Mouse (Mus musculus) brain, embryonic 14.5 days (tissue): ENCODE data around the gene Itga2b.

Experiments
- CTCF ChIP-seq: fragments of 200-500 bp; IDR thresholded peaks from 2 replicates; pipeline ENCODE4 v1.5.1; 2012; ENCODE audit warnings: inconsistent platforms, mild to moderate bottlenecking, moderate library complexity, borderline replicate concordance; ENCODE audit not compliant: insufficient read depth, insufficient read length; ENCODE audit errors: extremely low read depth
- POLR2A ChIP-seq: fragments of 200-500 bp; IDR thresholded peaks from 2 replicates; pipeline ENCODE4 v1.6.1; 2012; ENCODE audit warnings: mild to moderate bottlenecking, inconsistent platforms, borderline replicate concordance; ENCODE audit not compliant: poor library complexity, insufficient read depth, insufficient read length, severe bottlenecking; ENCODE audit errors: extremely low read depth

DNA sequence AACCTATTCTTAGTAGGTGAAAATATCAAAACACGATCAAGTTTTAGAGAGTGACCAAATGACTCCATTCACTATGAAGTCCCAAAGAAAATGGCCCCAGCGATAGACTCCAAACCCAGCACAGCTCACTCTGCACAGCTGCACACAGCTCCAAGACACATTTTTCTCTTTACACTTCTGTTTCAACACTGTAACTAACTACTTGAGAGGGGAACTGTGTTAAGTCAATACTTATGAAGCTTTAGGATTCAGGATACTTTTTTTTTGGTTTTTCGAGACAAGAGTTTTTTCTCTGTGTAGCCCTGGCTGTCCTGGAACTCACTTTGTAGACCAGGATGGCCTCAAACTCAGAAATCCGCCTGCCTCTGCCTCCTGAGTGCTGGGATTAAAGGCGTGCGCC is 25.2 kb upstream of the Itga2b start:
- TF ChIP-seq CTCF (no peak), POLR2A (no peak)
